Mouse (Mus musculus): ENCODE results near the gene C2cd2. TPM values are rescaled to one million over a fixed set of nuclear protein-coding genes. Genes with fewer than 3 reads are reported as not detected.

Gene C2cd2
- polyA plus RNA-seq, 1 experiment from 2014 or later: 14.8 TPM

- no peaks in the 10 kb centered on the region for H3K9me3 ChIP-seq (replicated peaks)
- DNase-seq (ENCODE audit: low spot score): no peak
- H3K27ac ChIP-seq: no peak overlapping the region
- H3K36me3 ChIP-seq: peaks cover 33% of the 10 kb centered on the region
- H3K4me3 ChIP-seq: no peak overlapping the region
- 73% methylated on average over 6 of the region's 6 CpGs for WGBS
- H3K27me3 ChIP-seq (ENCODE audit: low read depth, poor library complexity, severe bottlenecking): no peaks in the 10 kb centered on the region
- H3K4me1 ChIP-seq: no peaks in the 10 kb centered on the region
These were observed 93.0 kb downstream of the C2cd2 start for GRCm38 (mm10) chr16:97869193-97870102.

- Histone ChIP-seq H3K9me3 (replicated peaks) (no peaks in the 10 kb centered on the region), H3K27ac (no peak overlapping the region), H3K4me1 (no peaks in the 10 kb centered on the region), H3K4me3 (no peak overlapping the region), H3K27me3 (ENCODE audit: low read depth, poor library complexity, severe bottlenecking) (no peaks in the 10 kb centered on the region), H3K36me3 (peaks cover 22% of the 10 kb centered on the region)
- 86% methylated on average over 3 of the region's 3 CpGs for WGBS
- DNase-seq (ENCODE audit: low spot score): no peak
These were observed 98.4 kb downstream of the C2cd2 start for GRCm38 (mm10) chr16:97863932-97864467.

GRCm38 (mm10) chr16:97856050-97856449 is 106.3 kb downstream of the C2cd2 start:
- H3K27ac ChIP-seq: no peak overlapping the region
- no peaks in the 10 kb centered on the region for H3K27me3 ChIP-seq (ENCODE audit: low read depth, poor library complexity, severe bottlenecking)
- peaks cover 3% of the 10 kb centered on the region; the same call in 1 of the 2 replicates for H3K4me1 ChIP-seq
- no peaks in the 10 kb centered on the region for H3K9me3 ChIP-seq (replicated peaks)
- no peak for DNase-seq (ENCODE audit: low spot score)
- no peak overlapping the region for H3K4me3 ChIP-seq
- peaks cover 6% of the 10 kb centered on the region; the same call in 1 of the 2 replicates for H3K36me3 ChIP-seq

- H3K36me3 ChIP-seq: peaks cover 26% of the 10 kb centered on the region
- DNase-seq (ENCODE audit: low spot score): no peak
- no peaks in the 10 kb centered on the region for H3K27me3 ChIP-seq (ENCODE audit: low read depth, poor library complexity, severe bottlenecking)
- peak within 1 kb of the TSS; percentile 100 for H3K27ac ChIP-seq
- no peaks in the 10 kb centered on the region for H3K9me3 ChIP-seq (replicated peaks)
- H3K4me3 ChIP-seq: peak within 1 kb of the TSS; percentile 95
- under 1% methylated on average over 31 of the region's 31 CpGs for WGBS
- H3K4me1 ChIP-seq: peaks cover 22% of the 10 kb centered on the region
These were observed 110.6 kb downstream of the C2cd2 start, which contains the start of gene Prdm15 for GRCm38 (mm10) chr16:97851741-97852319. Prdm15 (minus strand) TSS chr16:97851850.

GRCm38 (mm10) chr16:97851061-97851740 is 111.2 kb downstream of the C2cd2 start:
- Histone ChIP-seq H3K4me1 (peaks cover 22% of the 10 kb centered on the region), H3K27ac (peak overlapping the region; percentile 100), H3K4me3 (peak overlapping the region; percentile 95), H3K27me3 (ENCODE audit: low read depth, poor library complexity, severe bottlenecking) (no peaks in the 10 kb centered on the region), H3K36me3 (peaks cover 31% of the 10 kb centered on the region), H3K9me3 (replicated peaks) (no peaks in the 10 kb centered on the region)
- peak; percentile 93 for DNase-seq (ENCODE audit: low spot score)
- WGBS: under 1% methylated on average over 69 of the region's 77 CpGs

- H3K4me1 ChIP-seq: peaks cover 22% of the 10 kb centered on the region
- no peaks in the 10 kb centered on the region for H3K9me3 ChIP-seq (replicated peaks)
- DNase-seq (ENCODE audit: low spot score): no peak
- 3% methylated on average over 11 of the region's 11 CpGs for WGBS
- H3K36me3 ChIP-seq: peaks cover 36% of the 10 kb centered on the region
- no peaks in the 10 kb centered on the region for H3K27me3 ChIP-seq (ENCODE audit: low read depth, poor library complexity, severe bottlenecking)
- peak overlapping the region; percentile 100 for H3K27ac ChIP-seq
- H3K4me3 ChIP-seq: peak overlapping the region; percentile 95
These were observed 111.7 kb downstream of the C2cd2 start for GRCm38 (mm10) chr16:97850667-97851060.

GRCm38 (mm10) chr16:97848832-97849231 is 113.6 kb downstream of the C2cd2 start:
- Histone ChIP-seq H3K9me3 (replicated peaks) (no peaks in the 10 kb centered on the region), H3K4me3 (no peak overlapping the region), H3K27me3 (ENCODE audit: low read depth, poor library complexity, severe bottlenecking) (no peaks in the 10 kb centered on the region), H3K36me3 (peaks cover 49% of the 10 kb centered on the region), H3K4me1 (peaks cover 22% of the 10 kb centered on the region), H3K27ac (no peak overlapping the region)
- no peak for DNase-seq (ENCODE audit: low spot score)
- 85% methylated on average over 6 of the region's 6 CpGs for WGBS

- no peak overlapping the region for H3K27ac ChIP-seq
These were observed 117.1 kb downstream of the C2cd2 start for GRCm38 (mm10) chr16:97844967-97845937.

GRCm38 (mm10) chr16:97832154-97832553 is 130.2 kb downstream of the C2cd2 start:
- Histone ChIP-seq H3K36me3 (peaks cover 95% of the 10 kb centered on the region), H3K9me3 (replicated peaks) (no peaks in the 10 kb centered on the region), H3K4me1 (no peaks in the 10 kb centered on the region), H3K27ac (no peak overlapping the region), H3K27me3 (ENCODE audit: low read depth, poor library complexity, severe bottlenecking) (no peaks in the 10 kb centered on the region), H3K4me3 (no peak overlapping the region)
- WGBS: 89% methylated on average over 3 of the region's 3 CpGs
- DNase-seq (ENCODE audit: low spot score): no peak

More at GRCm38 (mm10) chr16:97844967-97845937, 117.1 kb downstream of the C2cd2 start:
- H3K4me3 ChIP-seq: no peak overlapping the region
- WGBS: 83% methylated on average over 12 of the region's 12 CpGs
- peaks cover 14% of the 10 kb centered on the region for H3K4me1 ChIP-seq
- no peaks in the 10 kb centered on the region for H3K27me3 ChIP-seq (ENCODE audit: low read depth, poor library complexity, severe bottlenecking)
- H3K36me3 ChIP-seq: peaks cover 68% of the 10 kb centered on the region
- no peak for DNase-seq (ENCODE audit: low spot score)
- no peaks in the 10 kb centered on the region for H3K9me3 ChIP-seq (replicated peaks)

- Histone ChIP-seq H3K9me3 (replicated peaks) (no peaks in the 10 kb centered on the region), H3K4me3 (no peak overlapping the region), H3K27me3 (ENCODE audit: low read depth, poor library complexity, severe bottlenecking) (no peaks in the 10 kb centered on the region), H3K36me3 (peaks cover 76% of the 10 kb centered on the region), H3K27ac (no peak overlapping the region), H3K4me1 (no peaks in the 10 kb centered on the region)
- no peak for DNase-seq (ENCODE audit: low spot score)
- WGBS: 94% methylated on average over 1 of the region's 1 CpGs
These were observed 134.2 kb downstream of the C2cd2 start for GRCm38 (mm10) chr16:97828207-97828606.

- H3K27ac ChIP-seq: no peak overlapping the region
- H3K4me1 ChIP-seq: no peaks in the 10 kb centered on the region
- no peaks in the 10 kb centered on the region for H3K9me3 ChIP-seq (replicated peaks)
- no peak overlapping the region for H3K4me3 ChIP-seq
- WGBS: 95% methylated on average over 6 of the region's 6 CpGs
- no peaks in the 10 kb centered on the region for H3K27me3 ChIP-seq (ENCODE audit: low read depth, poor library complexity, severe bottlenecking)
- peaks cover 78% of the 10 kb centered on the region for H3K36me3 ChIP-seq
- DNase-seq (ENCODE audit: low spot score): no peak
These were observed 138.9 kb downstream of the C2cd2 start for GRCm38 (mm10) chr16:97823311-97824007.

Measured in limb, embryonic 10.5 days (tissue).